Mouse (Mus musculus): ENCODE results near the gene Parp6.

- TF ChIP-seq CTCF (IDR thresholded peaks at IDR 0.05; ENCODE audit: low read depth, low read length) (no peak), TAL1 (conservative IDR thresholded peaks at IDR 0.05; ENCODE audit: low read depth, low read length) (no peak), GATA1 (IDR thresholded peaks at IDR 0.05; ENCODE audit: borderline replicate concordance, low read length) (no peak)
Measured at GRCm38 (mm10) chr9:59663226-59663625, 46.1 kb downstream of the Parp6 start.
